Mouse (Mus musculus): ENCODE data around the gene Isy1.

- TF ChIP-seq CTCF (IDR thresholded peaks at IDR 0.05; ENCODE audit: extremely low read depth, insufficient read length, insufficient replicate concordance, low read depth, low read length): no peak
- TF ChIP-seq POLR2A (IDR thresholded peaks at IDR 0.05; ENCODE audit: low read depth, low read length): no peak
Measured at GRCm38 (mm10) chr6:87851871-87852270, 13.3 kb upstream of the Isy1 start.
